Mouse (Mus musculus): ENCODE data around the gene Cs.

DNA sequence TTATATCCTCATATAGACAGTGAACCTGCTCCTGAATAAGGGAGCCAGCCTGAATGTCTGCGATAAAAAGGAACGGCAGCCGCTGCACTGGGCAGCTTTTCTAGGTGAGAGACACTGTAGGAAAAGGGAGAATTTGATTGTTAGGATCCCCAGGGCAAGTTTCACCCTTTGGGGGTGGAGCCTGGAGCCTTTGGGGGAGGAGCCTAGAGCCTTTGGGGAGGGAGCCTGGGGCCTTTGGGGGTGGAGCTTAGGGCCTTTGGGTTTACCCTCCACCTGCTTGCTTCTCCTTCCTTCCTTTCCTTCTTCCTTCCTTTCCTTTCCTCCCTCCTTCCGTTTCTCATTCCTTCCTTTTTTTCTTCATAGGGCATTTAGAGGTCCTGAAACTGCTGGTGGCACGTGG lies 43.0 kb downstream of the Cs start:
- TF ChIP-seq CTCF (IDR thresholded peaks at IDR 0.05; ENCODE audit: insufficient read depth, low read length), result no peak
- TF ChIP-seq POLR2A (IDR thresholded peaks at IDR 0.05; ENCODE audit: borderline replicate concordance, extremely low read depth, low read depth, low read length), result no peak
